Mouse (Mus musculus) lung, adult 2 months (tissue): Measurements from ENCODE around the gene Rnf169.

Experiments
- CTCF ChIP-seq: fragments of 200-500 bp; IDR thresholded peaks from 2 replicates; pipeline ENCODE4 v1.5.1; 2011; ENCODE audit warnings: mild to moderate bottlenecking, low read length, control low read depth; ENCODE audit not compliant: insufficient read depth
- POLR2A ChIP-seq: fragments of 200-500 bp; IDR thresholded peaks from 2 replicates; pipeline ENCODE4 v1.6.1; 2011; ENCODE audit warnings: low read depth, mild to moderate bottlenecking, control low read depth, low read length, borderline replicate concordance; ENCODE audit errors: extremely low read depth

GRCm38 (mm10) chr7:99946356-99946755, 33.9 kb downstream of the Rnf169 start:
- no peak for TF ChIP-seq CTCF
- no peak for TF ChIP-seq POLR2A
